Mouse (Mus musculus): ENCODE results near the gene Lyst.

DNA sequence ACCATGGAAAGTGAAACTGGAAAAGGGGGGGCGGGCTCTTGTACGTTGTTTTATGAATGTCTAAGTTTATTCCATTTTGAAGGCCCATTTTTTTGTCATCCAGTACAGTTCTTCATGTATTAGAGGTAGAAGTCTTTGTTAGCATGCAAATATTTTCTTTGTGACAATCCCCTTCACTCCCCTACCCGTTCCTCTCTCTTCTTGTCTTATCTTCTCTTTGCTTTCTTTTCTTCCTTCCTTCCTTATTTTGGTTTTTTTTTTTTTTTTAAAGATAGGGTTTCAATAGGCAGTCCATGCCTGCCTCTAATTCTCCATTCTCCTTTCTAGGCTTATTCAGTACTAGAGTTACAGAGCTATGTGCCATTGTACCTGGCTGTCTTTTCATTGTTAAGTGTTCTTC is 32.4 kb downstream of the Lyst start:
- TF ChIP-seq CTCF (IDR thresholded peaks at IDR 0.05; ENCODE audit: low read depth) (no peak), EP300 (optimal IDR thresholded peaks at IDR 0.05) (no peak)

Measured in stomach, postnatal 0 days (tissue).